Mouse (Mus musculus): ENCODE measurements at regions not wholly inside any gene's neighbourhood (a gene's known extent, or its start where the extent isn't known, plus 50 kb on each side); places are given as distances from the start of the nearest gene placed in this dataset.
"Not testable (repeated sequence)": the region's sequence is repeated elsewhere in the genome, so short reads cannot be mapped to it uniquely, and the experiment has no call there.

DNA sequence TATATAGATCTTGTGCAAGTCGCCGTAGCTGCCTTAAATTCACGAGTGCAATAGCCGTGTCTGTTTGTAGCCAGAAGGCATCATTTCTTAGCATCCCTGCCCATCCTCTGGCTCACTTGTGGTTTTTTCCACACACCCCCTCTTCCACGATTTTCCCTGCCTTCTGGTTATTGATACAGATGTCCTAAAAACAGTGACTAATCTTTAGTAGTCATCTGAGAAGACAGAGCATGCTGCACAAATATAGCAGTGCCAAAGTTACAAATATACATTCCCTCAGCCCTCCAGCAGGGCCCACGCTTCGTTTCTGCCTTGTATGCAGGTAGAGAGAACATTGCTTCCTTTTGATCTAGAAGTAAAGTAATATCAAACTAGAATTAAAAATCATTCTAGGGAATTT, 207.5 kb downstream of the Dhx15 start:
- ATAC-seq (ENCODE audit: low FRiP score, low TSS enrichment) = no peak
- Histone ChIP-seq H3K9me3 (ENCODE audit: low read length) (no peaks in the 10 kb centered on the region), H3K27ac (ENCODE audit: low read length) (no peak overlapping the region), H3K9ac (replicated peaks; ENCODE audit: low read length) (no peak overlapping the region), H3K4me1 (ENCODE audit: insufficient read depth, low read length) (no peaks in the 10 kb centered on the region), H3K27me3 (ENCODE audit: insufficient read depth, low read length) (no peaks in the 10 kb centered on the region), H3K36me3 (ENCODE audit: insufficient read depth, low read length) (no peaks in the 10 kb centered on the region), H3K4me2 (replicated peaks; ENCODE audit: low read depth, low read length) (no peak overlapping the region), H3K4me3 (ENCODE audit: low read length) (no peak overlapping the region)
- 65% methylated on average over 7 of the region's 7 CpGs for WGBS

DNA sequence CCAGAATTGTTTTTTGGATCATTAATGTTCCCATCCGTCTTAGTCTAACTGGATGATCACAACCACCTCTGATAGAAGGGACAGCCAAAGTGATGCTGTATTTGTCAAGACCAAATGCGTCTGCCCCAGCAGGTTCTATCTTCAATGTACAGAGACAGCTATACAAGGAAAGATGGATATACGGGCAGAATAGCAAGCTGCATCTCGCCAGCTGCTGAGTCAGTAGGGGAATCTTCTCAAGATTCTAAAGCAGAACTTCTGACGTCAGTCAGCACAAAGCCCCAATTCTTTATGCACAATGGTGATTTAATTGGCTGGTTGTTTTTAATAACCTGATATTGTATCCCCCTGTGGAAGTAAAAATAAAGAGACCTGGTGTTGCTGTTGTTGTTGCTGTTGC, 209.4 kb downstream of the Dhx15 start:
- no peaks in the 10 kb centered on the region for H3K9me3 ChIP-seq (ENCODE audit: low read length)
- no peaks in the 10 kb centered on the region for H3K4me1 ChIP-seq (ENCODE audit: insufficient read depth, low read length)
- no peaks in the 10 kb centered on the region for H3K36me3 ChIP-seq (ENCODE audit: insufficient read depth, low read length)
- H3K4me2 ChIP-seq (replicated peaks; ENCODE audit: low read depth, low read length) = no peak overlapping the region
- H3K4me3 ChIP-seq (ENCODE audit: low read length) = no peak overlapping the region
- no peaks in the 10 kb centered on the region for H3K27me3 ChIP-seq (ENCODE audit: insufficient read depth, low read length)
- WGBS = 82% methylated on average over 5 of the region's 5 CpGs
- no peak for ATAC-seq (ENCODE audit: low FRiP score, low TSS enrichment)
- H3K9ac ChIP-seq (replicated peaks; ENCODE audit: low read length) = no peak overlapping the region
- no peak overlapping the region for H3K27ac ChIP-seq (ENCODE audit: low read length)

GRCm38 (mm10) chr5:51952499-51952898, 237.8 kb downstream of the Dhx15 start:
- no peaks in the 10 kb centered on the region for H3K4me1 ChIP-seq (ENCODE audit: insufficient read depth, low read length)
- no peaks in the 10 kb centered on the region for H3K9me3 ChIP-seq (ENCODE audit: low read length)
- no peak for ATAC-seq (ENCODE audit: low FRiP score, low TSS enrichment)
- H3K4me2 ChIP-seq (replicated peaks; ENCODE audit: low read depth, low read length) = no peak overlapping the region
- no peaks in the 10 kb centered on the region for H3K36me3 ChIP-seq (ENCODE audit: insufficient read depth, low read length)
- H3K9ac ChIP-seq (replicated peaks; ENCODE audit: low read length) = no peak overlapping the region
- H3K4me3 ChIP-seq (ENCODE audit: low read length) = no peak overlapping the region
- no peaks in the 10 kb centered on the region for H3K27me3 ChIP-seq (ENCODE audit: insufficient read depth, low read length)
- 70% methylated on average over 5 of the region's 5 CpGs for WGBS
- no peak overlapping the region for H3K27ac ChIP-seq (ENCODE audit: low read length)

GRCm38 (mm10) chr5:51949996-51950395, 240.3 kb downstream of the Dhx15 start:
- no peak overlapping the region for H3K4me2 ChIP-seq (replicated peaks; ENCODE audit: low read depth, low read length)
- ATAC-seq (ENCODE audit: low FRiP score, low TSS enrichment) = no peak
- H3K4me3 ChIP-seq (ENCODE audit: low read length) = no peak overlapping the region
- H3K27me3 ChIP-seq (ENCODE audit: insufficient read depth, low read length) = no peaks in the 10 kb centered on the region
- H3K27ac ChIP-seq (ENCODE audit: low read length) = no peak overlapping the region
- H3K9ac ChIP-seq (replicated peaks; ENCODE audit: low read length) = no peak overlapping the region
- H3K36me3 ChIP-seq (ENCODE audit: insufficient read depth, low read length) = no peaks in the 10 kb centered on the region
- H3K9me3 ChIP-seq (ENCODE audit: low read length) = no peaks in the 10 kb centered on the region
- H3K4me1 ChIP-seq (ENCODE audit: insufficient read depth, low read length) = no peaks in the 10 kb centered on the region
- WGBS = 90% methylated on average over 5 of the region's 5 CpGs

- no peak overlapping the region for H3K27ac ChIP-seq (ENCODE audit: low read length)
- H3K36me3 ChIP-seq (ENCODE audit: insufficient read depth, low read length) = no peaks in the 10 kb centered on the region
- H3K4me1 ChIP-seq (ENCODE audit: insufficient read depth, low read length) = no peaks in the 10 kb centered on the region
- H3K9ac ChIP-seq (replicated peaks; ENCODE audit: low read length) = no peak overlapping the region
- no peak for ATAC-seq (ENCODE audit: low FRiP score, low TSS enrichment)
- H3K4me2 ChIP-seq (replicated peaks; ENCODE audit: low read depth, low read length) = no peak overlapping the region
- WGBS = 90% methylated on average over 3 of the region's 3 CpGs
- H3K9me3 ChIP-seq (ENCODE audit: low read length) = no peaks in the 10 kb centered on the region
- no peaks in the 10 kb centered on the region for H3K27me3 ChIP-seq (ENCODE audit: insufficient read depth, low read length)
- no peak overlapping the region for H3K4me3 ChIP-seq (ENCODE audit: low read length)
Observed at GRCm38 (mm10) chr5:51946062-51946461, 244.3 kb downstream of the Dhx15 start.

GRCm38 (mm10) chr5:51941925-51942291, 248.4 kb downstream of the Dhx15 start:
- not testable (repeated sequence) for H3K27ac ChIP-seq (ENCODE audit: low read length); ATAC-seq (ENCODE audit: low FRiP score, low TSS enrichment); H3K36me3 ChIP-seq (ENCODE audit: insufficient read depth, low read length); H3K4me3 ChIP-seq (ENCODE audit: low read length); H3K9ac ChIP-seq (replicated peaks; ENCODE audit: low read length); H3K27me3 ChIP-seq (ENCODE audit: insufficient read depth, low read length); H3K4me1 ChIP-seq (ENCODE audit: insufficient read depth, low read length); H3K4me2 ChIP-seq (replicated peaks; ENCODE audit: low read depth, low read length); H3K9me3 ChIP-seq (ENCODE audit: low read length)
- WGBS = 57% methylated on average over 4 of the region's 4 CpGs

GRCm38 (mm10) chr5:51941255-51941924, 248.9 kb downstream of the Dhx15 start:
- no peak overlapping the region for H3K4me2 ChIP-seq (replicated peaks; ENCODE audit: low read depth, low read length)
- ATAC-seq (ENCODE audit: low FRiP score, low TSS enrichment) = no peak
- WGBS = 61% methylated on average over 8 of the region's 8 CpGs

GRCm38 (mm10) chr5:51938845-51939244, 251.5 kb downstream of the Dhx15 start:
- Histone ChIP-seq H3K9me3 (ENCODE audit: low read length) (no peaks in the 10 kb centered on the region), H3K9ac (replicated peaks; ENCODE audit: low read length) (no peak overlapping the region), H3K4me3 (ENCODE audit: low read length) (no peak overlapping the region), H3K4me2 (replicated peaks; ENCODE audit: low read depth, low read length) (no peak overlapping the region), H3K36me3 (ENCODE audit: insufficient read depth, low read length) (no peaks in the 10 kb centered on the region), H3K27me3 (ENCODE audit: insufficient read depth, low read length) (no peaks in the 10 kb centered on the region), H3K4me1 (ENCODE audit: insufficient read depth, low read length) (no peaks in the 10 kb centered on the region), H3K27ac (ENCODE audit: low read length) (no peak overlapping the region)
- 73% methylated on average over 6 of the region's 6 CpGs for WGBS
- ATAC-seq (ENCODE audit: low FRiP score, low TSS enrichment) = no peak

More at GRCm38 (mm10) chr5:51941255-51941924, 248.9 kb downstream of the Dhx15 start:
- Histone ChIP-seq H3K27ac (ENCODE audit: low read length) (no peak overlapping the region), H3K9ac (replicated peaks; ENCODE audit: low read length) (no peak overlapping the region), H3K4me3 (ENCODE audit: low read length) (no peak overlapping the region), H3K36me3 (ENCODE audit: insufficient read depth, low read length) (no peaks in the 10 kb centered on the region), H3K27me3 (ENCODE audit: insufficient read depth, low read length) (no peaks in the 10 kb centered on the region), H3K9me3 (ENCODE audit: low read length) (no peaks in the 10 kb centered on the region), H3K4me1 (ENCODE audit: insufficient read depth, low read length) (no peaks in the 10 kb centered on the region)

DNA sequence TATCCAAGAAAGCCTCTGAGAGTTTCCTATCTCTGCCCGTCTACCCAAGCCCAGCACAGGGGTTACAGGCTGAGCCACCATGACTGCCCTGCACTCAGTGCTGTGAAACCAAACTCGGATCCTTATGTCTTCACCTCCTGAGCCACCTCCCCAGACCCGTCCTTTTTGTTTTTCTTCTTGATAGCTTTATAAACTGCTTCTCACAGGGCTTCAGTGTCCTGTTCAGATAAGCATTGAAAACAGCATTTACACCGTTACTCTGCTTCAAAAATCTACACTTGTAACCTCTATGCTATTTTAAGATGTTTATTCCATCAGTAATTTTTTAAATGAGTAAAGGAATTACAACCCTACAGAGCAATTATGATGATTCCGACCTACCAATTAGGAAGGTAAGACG, 253.0 kb downstream of the Dhx15 start:
- no peak for ATAC-seq (ENCODE audit: low FRiP score, low TSS enrichment)

GRCm38 (mm10) chr5:51935391-51936354, 254.6 kb downstream of the Dhx15 start:
- WGBS = 86% methylated on average over 17 of the region's 17 CpGs
- ATAC-seq (ENCODE audit: low FRiP score, low TSS enrichment) = no peak
- H3K27ac ChIP-seq (ENCODE audit: low read length) = no peak overlapping the region

More for the DNA sequence above, 253.0 kb downstream of the Dhx15 start:
- Histone ChIP-seq H3K36me3 (ENCODE audit: insufficient read depth, low read length) (no peaks in the 10 kb centered on the region), H3K27me3 (ENCODE audit: insufficient read depth, low read length) (no peaks in the 10 kb centered on the region), H3K4me1 (ENCODE audit: insufficient read depth, low read length) (no peaks in the 10 kb centered on the region), H3K9me3 (ENCODE audit: low read length) (no peaks in the 10 kb centered on the region), H3K27ac (ENCODE audit: low read length) (no peak overlapping the region), H3K4me2 (replicated peaks; ENCODE audit: low read depth, low read length) (no peak overlapping the region), H3K4me3 (ENCODE audit: low read length) (no peak overlapping the region), H3K9ac (replicated peaks; ENCODE audit: low read length) (no peak overlapping the region)
- 79% methylated on average over 6 of the region's 6 CpGs for WGBS

More at GRCm38 (mm10) chr5:51935391-51936354, 254.6 kb downstream of the Dhx15 start:
- no peaks in the 10 kb centered on the region for H3K27me3 ChIP-seq (ENCODE audit: insufficient read depth, low read length)
- H3K4me3 ChIP-seq (ENCODE audit: low read length) = no peak overlapping the region
- no peak overlapping the region for H3K4me2 ChIP-seq (replicated peaks; ENCODE audit: low read depth, low read length)
- H3K9ac ChIP-seq (replicated peaks; ENCODE audit: low read length) = no peak overlapping the region
- no peaks in the 10 kb centered on the region for H3K36me3 ChIP-seq (ENCODE audit: insufficient read depth, low read length)
- no peaks in the 10 kb centered on the region for H3K9me3 ChIP-seq (ENCODE audit: low read length)
- no peaks in the 10 kb centered on the region for H3K4me1 ChIP-seq (ENCODE audit: insufficient read depth, low read length)

Measured in kidney, embryonic 16.5 days (tissue).